Mouse (Mus musculus): ENCODE data around the gene Prune1. TPM values are rescaled to one million over a fixed set of nuclear protein-coding genes. Genes with fewer than 3 reads are reported as not detected.

Prune1 gene
- polyA plus RNA-seq, 1 experiment from 2014 or later, result 21.2 TPM

DNA sequence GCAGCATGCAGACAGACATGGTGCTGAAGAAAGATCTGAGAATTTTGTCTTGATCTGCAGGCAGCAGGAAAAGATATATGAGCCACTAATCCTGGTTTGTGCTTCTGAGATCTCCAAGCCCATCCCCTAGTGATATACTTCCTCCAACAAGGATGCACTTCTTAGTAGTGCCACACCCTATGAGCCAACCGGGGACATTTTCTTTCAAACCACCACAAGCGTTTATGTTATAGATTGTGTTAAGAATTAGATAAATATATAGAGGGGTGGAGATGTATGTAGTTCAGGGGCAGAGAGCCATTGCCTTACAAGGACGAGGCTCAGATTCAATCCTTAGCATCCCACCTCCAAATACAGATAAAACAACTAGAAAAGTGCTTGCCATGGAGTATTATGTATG is 28.6 kb upstream of the Prune1 start:
- H3K4me3 ChIP-seq (replicated peaks; ENCODE audit: low read length), result no peak overlapping the region
- 54% methylated on average over 3 of the region's 3 CpGs for WGBS

DNA sequence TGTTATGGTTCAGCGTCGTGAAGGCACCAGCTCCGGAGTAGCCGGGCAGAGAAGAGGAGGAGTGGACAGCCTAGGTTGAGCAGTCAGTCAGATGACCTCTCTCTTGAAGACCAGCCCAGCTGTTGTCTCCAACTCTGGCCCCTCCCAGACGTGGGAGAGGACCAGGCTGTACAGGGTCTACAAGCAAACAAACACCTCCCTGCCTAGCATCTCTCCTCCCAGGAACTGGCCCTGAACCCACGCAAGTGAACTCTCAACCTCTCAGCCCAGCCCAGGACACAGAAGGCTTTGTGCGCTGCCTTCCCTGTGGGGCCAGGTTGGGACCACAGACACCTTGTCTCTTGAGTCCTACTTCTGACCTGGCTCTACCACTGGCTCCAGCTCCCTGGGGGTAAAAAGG is 25.2 kb upstream of the Prune1 start, which contains the start of gene Anxa9:
TSS of gene Anxa9 (minus strand) at position 77 of the 400 bp plus-strand sequence.
- Histone ChIP-seq H3K27me3 (ENCODE audit: control insufficient read depth, insufficient read depth, low read length) (no peaks in the 10 kb centered on the region), H3K4me3 (replicated peaks; ENCODE audit: low read length) (no peak within 1 kb of the TSS), H3K36me3 (ENCODE audit: control insufficient read depth, insufficient read depth, low read length) (no peaks in the 10 kb centered on the region), H3K27ac (ENCODE audit: low read length) (peak within 1 kb of the TSS; percentile 43; the same call in 1 of the 2 replicates), H3K4me1 (ENCODE audit: control insufficient read depth, insufficient read depth, low read length) (peaks cover 6% of the 10 kb centered on the region), H3K9ac (ENCODE audit: low read length) (no peak within 1 kb of the TSS), H3K9me3 (replicated peaks; ENCODE audit: control insufficient read depth, low read length) (no peaks in the 10 kb centered on the region), H3K4me2 (ENCODE audit: low read depth, low read length) (no peak within 1 kb of the TSS)
- peak; percentile 64 for ATAC-seq (ENCODE audit: insufficient read depth, low FRiP score)
- 47% methylated on average over 7 of the region's 7 CpGs for WGBS

More for the DNA sequence above, 28.6 kb upstream of the Prune1 start:
- H3K9me3 ChIP-seq (replicated peaks; ENCODE audit: control insufficient read depth, low read length), result no peaks in the 10 kb centered on the region
- H3K4me2 ChIP-seq (ENCODE audit: low read depth, low read length), result no peak overlapping the region
- H3K9ac ChIP-seq (ENCODE audit: low read length), result no peak overlapping the region
- H3K27ac ChIP-seq (ENCODE audit: low read length), result no peak overlapping the region
- no peaks in the 10 kb centered on the region for H3K36me3 ChIP-seq (ENCODE audit: control insufficient read depth, insufficient read depth, low read length)
- peaks cover 9% of the 10 kb centered on the region for H3K4me1 ChIP-seq (ENCODE audit: control insufficient read depth, insufficient read depth, low read length)
- ATAC-seq (ENCODE audit: insufficient read depth, low FRiP score), result no peak
- no peaks in the 10 kb centered on the region for H3K27me3 ChIP-seq (ENCODE audit: control insufficient read depth, insufficient read depth, low read length)

DNA sequence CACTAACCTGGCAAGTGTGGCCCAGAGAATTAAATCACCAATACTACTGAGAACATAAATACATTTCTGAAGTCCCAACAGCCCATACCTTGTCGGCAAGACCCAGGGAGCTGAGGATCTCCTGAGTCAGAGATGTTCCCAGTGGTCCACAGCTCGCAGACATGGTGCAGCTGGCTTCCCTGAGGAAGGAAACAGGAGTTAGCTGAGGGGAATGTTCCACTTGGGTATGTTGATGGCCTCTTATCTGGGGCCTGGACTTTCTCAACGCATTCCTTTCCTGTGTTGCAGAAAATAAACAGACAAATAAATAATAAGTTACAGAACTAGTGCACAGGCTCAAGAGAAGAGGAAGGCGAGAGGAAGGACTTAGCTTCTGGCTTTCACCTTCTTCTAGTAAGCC is 24.4 kb upstream of the Prune1 start:
- ATAC-seq (ENCODE audit: insufficient read depth, low FRiP score), result no peak
- no peak overlapping the region for H3K4me3 ChIP-seq (replicated peaks; ENCODE audit: low read length)
- H3K4me2 ChIP-seq (ENCODE audit: low read depth, low read length), result no peak overlapping the region
- no peaks in the 10 kb centered on the region for H3K36me3 ChIP-seq (ENCODE audit: control insufficient read depth, insufficient read depth, low read length)
- H3K9ac ChIP-seq (ENCODE audit: low read length), result no peak overlapping the region
- no peak overlapping the region for H3K27ac ChIP-seq (ENCODE audit: low read length)
- H3K9me3 ChIP-seq (replicated peaks; ENCODE audit: control insufficient read depth, low read length), result no peaks in the 10 kb centered on the region
- H3K4me1 ChIP-seq (ENCODE audit: control insufficient read depth, insufficient read depth, low read length), result peaks cover 6% of the 10 kb centered on the region
- 66% methylated on average over 4 of the region's 4 CpGs for WGBS
- H3K27me3 ChIP-seq (ENCODE audit: control insufficient read depth, insufficient read depth, low read length), result no peaks in the 10 kb centered on the region

DNA sequence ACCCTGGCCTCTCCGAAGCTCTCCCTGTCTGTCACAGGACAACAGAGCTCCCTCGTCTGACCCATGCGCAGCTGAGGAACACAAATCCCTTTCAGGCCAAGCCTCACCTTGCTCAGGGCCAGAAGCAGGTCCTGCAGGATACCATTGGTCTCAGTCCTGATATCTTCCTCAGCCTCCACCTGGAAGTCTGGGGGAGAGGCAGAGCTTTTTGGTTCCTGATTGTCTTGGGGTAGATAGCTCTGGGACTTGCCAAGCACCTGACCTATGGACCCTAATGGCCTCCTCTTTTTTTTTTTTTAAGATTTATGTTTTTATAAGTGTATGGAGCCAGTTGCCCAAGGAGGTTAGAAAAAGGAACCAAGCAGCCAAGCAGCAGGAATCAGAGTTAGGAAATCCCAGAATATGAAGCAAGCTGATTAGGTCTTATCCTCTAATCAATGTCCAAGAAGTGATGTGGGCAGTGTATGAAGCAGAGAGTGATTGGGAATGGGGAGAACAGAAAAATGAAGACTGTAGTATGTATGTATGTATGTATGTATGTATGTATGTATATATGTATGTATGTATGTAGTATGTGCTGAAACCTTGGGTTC is 19.4 kb upstream of the Prune1 start:
- WGBS, result 77% methylated on average over 3 of the region's 3 CpGs
- H3K4me2 ChIP-seq (ENCODE audit: low read depth, low read length), result no peak overlapping the region
- no peak for ATAC-seq (ENCODE audit: insufficient read depth, low FRiP score)

DNA sequence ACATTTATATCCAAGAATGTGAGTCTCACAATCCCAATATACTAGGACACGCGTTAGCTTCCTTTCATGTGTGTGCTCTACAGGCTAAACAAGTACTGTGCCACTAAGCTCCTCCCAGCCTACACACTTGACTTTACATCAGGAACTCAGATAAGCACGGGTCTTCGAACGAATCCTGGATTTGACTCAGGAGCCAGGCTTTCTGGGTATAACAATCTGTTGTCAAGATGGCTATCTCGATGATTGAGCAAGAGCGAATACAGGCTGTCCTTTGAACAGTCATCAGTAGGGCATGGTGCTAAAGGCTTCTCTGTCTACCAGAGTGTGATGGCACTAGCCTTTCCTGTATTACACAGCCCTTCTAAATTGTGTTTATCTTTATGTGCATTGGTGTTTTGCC is 16.1 kb upstream of the Prune1 start:
- 76% methylated on average over 7 of the region's 7 CpGs for WGBS
- Histone ChIP-seq H3K9ac (ENCODE audit: low read length) (no peak overlapping the region), H3K27me3 (ENCODE audit: control insufficient read depth, insufficient read depth, low read length) (no peaks in the 10 kb centered on the region), H3K4me3 (replicated peaks; ENCODE audit: low read length) (no peak overlapping the region), H3K9me3 (replicated peaks; ENCODE audit: control insufficient read depth, low read length) (no peaks in the 10 kb centered on the region), H3K4me1 (ENCODE audit: control insufficient read depth, insufficient read depth, low read length) (no peaks in the 10 kb centered on the region), H3K36me3 (ENCODE audit: control insufficient read depth, insufficient read depth, low read length) (peaks cover 4% of the 10 kb centered on the region; the same call in 1 of the 2 replicates), H3K4me2 (ENCODE audit: low read depth, low read length) (no peak overlapping the region), H3K27ac (ENCODE audit: low read length) (no peak overlapping the region)
- no peak for ATAC-seq (ENCODE audit: insufficient read depth, low FRiP score)

More for the DNA sequence above, 19.4 kb upstream of the Prune1 start:
- Histone ChIP-seq H3K36me3 (ENCODE audit: control insufficient read depth, insufficient read depth, low read length) (no peaks in the 10 kb centered on the region), H3K4me3 (replicated peaks; ENCODE audit: low read length) (no peak overlapping the region), H3K27me3 (ENCODE audit: control insufficient read depth, insufficient read depth, low read length) (no peaks in the 10 kb centered on the region), H3K27ac (ENCODE audit: low read length) (no peak overlapping the region), H3K9ac (ENCODE audit: low read length) (no peak overlapping the region), H3K9me3 (replicated peaks; ENCODE audit: control insufficient read depth, low read length) (no peaks in the 10 kb centered on the region), H3K4me1 (ENCODE audit: control insufficient read depth, insufficient read depth, low read length) (no peaks in the 10 kb centered on the region)

DNA sequence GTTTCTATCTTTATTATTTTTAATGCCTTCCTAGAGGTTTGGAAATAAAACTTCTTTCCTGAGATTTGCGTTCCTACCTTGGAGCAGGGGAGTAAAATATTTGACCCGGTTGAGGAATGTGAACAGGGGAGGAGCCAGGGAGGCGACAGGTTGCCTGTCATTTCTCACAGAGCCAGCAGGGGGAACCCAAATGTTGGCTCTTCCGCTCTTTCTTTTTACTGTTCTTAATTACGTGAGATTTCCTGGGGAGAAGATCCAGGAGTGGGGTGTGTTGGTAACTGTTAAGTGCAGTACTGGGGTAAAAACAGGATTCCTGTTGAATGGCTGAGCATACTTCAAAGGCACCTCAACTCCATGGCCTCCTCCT is 14.2 kb upstream of the Prune1 start:
- H3K4me1 ChIP-seq (ENCODE audit: control insufficient read depth, insufficient read depth, low read length), result no peaks in the 10 kb centered on the region
- no peak overlapping the region for H3K27ac ChIP-seq (ENCODE audit: low read length)
- peaks cover 14% of the 10 kb centered on the region for H3K36me3 ChIP-seq (ENCODE audit: control insufficient read depth, insufficient read depth, low read length)
- WGBS, result 12% methylated on average over 5 of the region's 5 CpGs
- no peaks in the 10 kb centered on the region for H3K27me3 ChIP-seq (ENCODE audit: control insufficient read depth, insufficient read depth, low read length)
- no peak overlapping the region for H3K9ac ChIP-seq (ENCODE audit: low read length)
- H3K4me2 ChIP-seq (ENCODE audit: low read depth, low read length), result no peak overlapping the region
- no peak overlapping the region for H3K4me3 ChIP-seq (replicated peaks; ENCODE audit: low read length)
- no peaks in the 10 kb centered on the region for H3K9me3 ChIP-seq (replicated peaks; ENCODE audit: control insufficient read depth, low read length)
- ATAC-seq (ENCODE audit: insufficient read depth, low FRiP score), result no peak

DNA sequence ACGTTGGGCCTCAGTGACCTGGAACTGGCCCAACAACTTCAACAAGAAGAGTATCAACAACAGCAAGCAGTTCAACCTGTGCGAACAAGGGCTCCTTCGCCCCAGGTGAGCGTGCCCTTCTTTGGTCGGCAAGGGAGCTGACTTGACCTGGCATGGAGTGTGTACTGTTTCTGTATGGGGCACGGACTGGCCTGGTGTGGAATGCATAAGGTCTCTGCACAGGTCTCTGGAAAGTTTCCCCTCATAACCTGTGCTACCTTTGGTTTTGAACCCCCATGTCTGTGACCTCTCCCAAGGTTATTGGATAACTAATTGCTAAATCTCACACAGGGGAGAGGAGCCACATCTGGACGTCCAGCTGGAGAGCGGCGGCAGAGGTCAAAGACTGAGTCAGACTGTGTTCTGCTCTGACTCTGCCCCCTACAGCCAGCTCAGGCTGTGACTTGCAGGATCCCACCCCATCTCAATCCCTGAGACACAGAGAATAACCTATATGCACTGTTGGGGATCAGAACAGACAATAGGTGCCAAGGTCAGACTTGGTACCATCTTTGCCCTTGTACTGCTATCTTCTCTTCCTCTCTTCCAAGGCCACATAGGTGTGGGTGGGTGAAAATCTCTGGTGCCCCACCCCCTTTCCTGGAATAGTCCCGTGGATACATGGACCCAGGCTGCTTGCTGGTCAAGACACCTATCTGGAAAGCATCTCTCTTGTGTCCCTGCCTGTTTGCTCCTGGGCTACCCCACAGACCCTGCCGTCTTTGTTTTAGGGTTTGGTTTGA is 13.6 kb upstream of the Prune1 start:
- WGBS, result 66% methylated on average over 11 of the region's 11 CpGs
- Histone ChIP-seq H3K9me3 (replicated peaks; ENCODE audit: control insufficient read depth, low read length) (no peaks in the 10 kb centered on the region), H3K27ac (ENCODE audit: low read length) (no peak overlapping the region), H3K4me1 (ENCODE audit: control insufficient read depth, insufficient read depth, low read length) (no peaks in the 10 kb centered on the region), H3K9ac (ENCODE audit: low read length) (no peak overlapping the region), H3K36me3 (ENCODE audit: control insufficient read depth, insufficient read depth, low read length) (peaks cover 14% of the 10 kb centered on the region), H3K4me3 (replicated peaks; ENCODE audit: low read length) (no peak overlapping the region), H3K27me3 (ENCODE audit: control insufficient read depth, insufficient read depth, low read length) (no peaks in the 10 kb centered on the region), H3K4me2 (ENCODE audit: low read depth, low read length) (no peak overlapping the region)
- ATAC-seq (ENCODE audit: insufficient read depth, low FRiP score), result 0 out of 2 replicates have a peak, but pooled peaks have one; percentile 9

DNA sequence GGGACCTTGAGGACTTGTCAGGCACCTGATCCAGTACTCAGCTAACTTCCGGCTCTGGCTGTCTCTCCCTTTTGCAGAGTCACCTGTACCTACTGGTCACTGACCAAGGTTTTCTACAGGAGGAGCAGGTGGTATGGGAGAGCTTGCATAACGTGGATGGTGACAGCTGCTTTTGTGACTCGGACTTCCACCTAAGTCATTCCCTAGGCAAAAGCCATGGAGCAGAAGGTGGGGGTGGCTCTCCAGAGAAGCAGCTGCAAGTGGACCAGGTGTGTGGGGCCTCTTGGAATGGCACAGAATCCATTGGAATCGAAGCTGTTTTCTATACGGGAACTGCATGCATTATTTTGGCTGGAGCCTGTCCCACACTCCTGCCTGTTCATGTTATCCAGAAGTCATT is 12.8 kb upstream of the Prune1 start:
- Histone ChIP-seq H3K4me1 (ENCODE audit: control insufficient read depth, insufficient read depth, low read length) (no peaks in the 10 kb centered on the region), H3K27ac (ENCODE audit: low read length) (peak overlapping the region; percentile 12), H3K9me3 (replicated peaks; ENCODE audit: control insufficient read depth, low read length) (no peaks in the 10 kb centered on the region), H3K36me3 (ENCODE audit: control insufficient read depth, insufficient read depth, low read length) (peaks cover 14% of the 10 kb centered on the region), H3K9ac (ENCODE audit: low read length) (no peak overlapping the region), H3K27me3 (ENCODE audit: control insufficient read depth, insufficient read depth, low read length) (no peaks in the 10 kb centered on the region), H3K4me3 (replicated peaks; ENCODE audit: low read length) (no peak overlapping the region), H3K4me2 (ENCODE audit: low read depth, low read length) (no peak overlapping the region)
- 81% methylated on average over 5 of the region's 5 CpGs for WGBS
- ATAC-seq (ENCODE audit: insufficient read depth, low FRiP score), result no peak

DNA sequence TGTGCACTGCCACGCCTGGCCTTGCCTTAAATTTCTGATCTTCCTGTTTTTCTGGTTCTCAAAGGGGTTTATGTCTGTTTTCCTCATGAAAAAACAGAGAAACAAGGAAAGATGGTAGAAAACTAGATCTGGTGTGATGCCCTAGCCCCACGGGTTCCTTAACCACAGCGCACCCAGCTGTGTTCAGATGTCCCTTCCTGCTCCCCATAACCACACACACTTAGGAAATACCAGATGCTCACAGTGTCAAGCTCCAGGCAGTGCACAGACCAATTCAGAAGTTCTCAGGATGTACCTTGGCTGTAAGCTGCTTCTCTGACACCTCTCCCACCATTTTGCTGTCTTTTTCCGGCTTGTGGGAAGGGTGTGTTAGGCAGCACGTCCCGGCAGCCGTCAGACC is 12.4 kb upstream of the Prune1 start:
- Histone ChIP-seq H3K4me3 (replicated peaks; ENCODE audit: low read length) (no peak overlapping the region), H3K36me3 (ENCODE audit: control insufficient read depth, insufficient read depth, low read length) (peaks cover 14% of the 10 kb centered on the region), H3K27me3 (ENCODE audit: control insufficient read depth, insufficient read depth, low read length) (no peaks in the 10 kb centered on the region), H3K9ac (ENCODE audit: low read length) (no peak overlapping the region), H3K4me2 (ENCODE audit: low read depth, low read length) (no peak overlapping the region), H3K4me1 (ENCODE audit: control insufficient read depth, insufficient read depth, low read length) (no peaks in the 10 kb centered on the region), H3K9me3 (replicated peaks; ENCODE audit: control insufficient read depth, low read length) (no peaks in the 10 kb centered on the region), H3K27ac (ENCODE audit: low read length) (peak overlapping the region; percentile 12)
- ATAC-seq (ENCODE audit: insufficient read depth, low FRiP score), result no peak
- WGBS, result 83% methylated on average over 7 of the region's 7 CpGs

Data from stomach, embryonic 16.5 days (tissue).